Mouse (Mus musculus) NIH3T3 (cell line): ENCODE data around the gene Tmem164.
"Not testable (repeated sequence)": the region's sequence is repeated elsewhere in the genome, so short reads cannot be mapped to it uniquely, and the experiment has no call there.

Source experiments
- DNase-seq: peaks from one replicate; pipeline ENCODE4 v3.0.0-alpha.2; 2012; ENCODE audit warnings: low read depth

Tmem164 gene

DNA sequence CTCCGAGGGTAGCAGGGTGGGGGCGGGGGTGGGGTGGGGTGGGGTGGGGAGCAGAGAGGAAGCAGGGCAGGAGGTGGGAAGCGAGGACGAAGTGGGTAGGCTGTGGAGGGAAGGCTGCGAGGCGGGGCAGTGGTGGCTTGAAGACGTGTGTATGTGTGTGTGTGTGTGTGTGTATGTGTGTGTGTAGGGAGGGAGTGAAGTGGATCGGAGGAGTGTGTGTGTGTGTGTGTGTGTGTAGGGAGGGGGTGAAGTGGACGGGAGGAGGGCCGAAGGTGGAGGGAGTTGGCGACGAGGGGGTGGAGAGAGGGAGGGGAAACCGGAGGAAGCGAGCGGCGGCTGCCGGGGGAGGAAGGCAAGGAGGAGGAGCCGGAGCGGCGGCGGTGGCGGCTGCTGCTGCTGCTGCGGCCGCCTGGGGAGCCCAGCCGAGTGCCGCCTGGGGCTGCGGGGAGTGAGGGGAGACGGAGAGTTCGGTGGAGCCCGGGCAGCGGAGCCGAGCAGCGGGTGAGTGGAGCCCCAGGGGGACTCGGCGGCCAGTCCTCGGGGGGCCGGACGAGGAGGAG, at the start of gene Tmem164:
Tmem164 (plus strand) TSS at position 351 of the 560 bp plus-strand sequence.
- DNase-seq: peak; percentile 90

DNA sequence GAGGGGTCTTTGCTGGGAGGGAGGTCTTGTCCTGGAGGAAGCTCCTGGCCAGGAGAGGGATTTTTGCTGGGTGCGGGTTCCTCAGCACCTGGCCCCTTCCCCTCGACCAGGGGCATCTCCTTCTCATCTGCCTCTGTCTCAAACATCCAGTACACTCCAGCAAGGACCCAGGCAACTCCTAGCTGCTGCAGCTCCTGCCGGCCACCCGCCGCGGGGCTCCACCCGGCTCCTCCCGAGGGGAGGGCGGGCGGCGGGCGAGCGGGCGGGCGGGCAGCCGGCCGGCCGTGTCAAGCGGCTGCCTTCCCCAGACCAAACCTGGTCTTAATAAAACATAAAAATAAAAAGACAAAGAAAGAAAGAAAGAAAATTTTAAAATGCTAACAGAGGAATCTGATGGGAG, 48.2 kb upstream of the Tmem164 start:
- not testable (repeated sequence) for DNase-seq

GRCm38 (mm10) chrX:142647202-142647601, 34.0 kb upstream of the Tmem164 start:
- no peak for DNase-seq

- DNase-seq: peak; percentile 66
These were observed 31.0 kb upstream of the Tmem164 start for GRCm38 (mm10) chrX:142650117-142650764.

- no peak for DNase-seq
These were observed 16.3 kb upstream of the Tmem164 start for GRCm38 (mm10) chrX:142664704-142665422.

DNA sequence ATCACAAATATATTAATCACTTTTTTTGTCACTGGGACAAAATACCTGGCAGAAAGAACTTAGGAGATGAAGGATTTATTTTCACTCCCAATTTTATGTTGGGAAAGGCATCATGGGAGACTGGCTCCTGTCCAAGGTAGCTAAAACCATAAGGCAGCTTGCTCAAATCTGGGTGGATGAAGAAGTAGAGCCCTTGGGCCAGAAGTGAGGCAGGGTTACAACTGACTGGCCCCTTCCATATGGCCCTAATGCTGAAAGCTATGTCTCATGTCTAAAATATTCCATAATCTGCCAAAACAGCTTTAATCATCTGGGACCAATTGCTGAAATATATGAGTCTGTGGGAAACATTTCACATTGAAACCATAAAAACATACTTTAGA, 15.8 kb upstream of the Tmem164 start:
- peak; percentile 94 for DNase-seq

- no peak for DNase-seq
These were observed 11.7 kb upstream of the Tmem164 start for GRCm38 (mm10) chrX:142669312-142670091.

DNA sequence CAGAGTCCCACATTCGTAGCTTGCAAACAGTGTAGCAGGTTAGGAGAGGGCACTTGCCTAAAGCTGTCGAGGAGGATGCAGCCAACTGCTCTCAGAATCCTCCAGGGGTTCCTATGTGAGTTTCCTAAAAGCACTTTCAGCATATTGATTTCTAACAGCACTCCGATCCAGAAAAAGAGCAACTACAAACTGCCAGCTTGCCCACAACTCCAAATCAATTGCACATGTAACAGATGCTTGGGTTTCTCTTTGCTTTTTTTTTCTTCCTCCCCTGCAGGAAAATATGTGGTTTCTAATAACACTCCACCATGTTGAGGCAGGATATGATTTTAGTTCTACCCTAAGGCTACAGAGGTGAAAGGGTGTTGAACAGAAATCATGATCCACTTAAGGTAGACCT, 11.1 kb upstream of the Tmem164 start:
- peak; percentile 70 for DNase-seq

DNA sequence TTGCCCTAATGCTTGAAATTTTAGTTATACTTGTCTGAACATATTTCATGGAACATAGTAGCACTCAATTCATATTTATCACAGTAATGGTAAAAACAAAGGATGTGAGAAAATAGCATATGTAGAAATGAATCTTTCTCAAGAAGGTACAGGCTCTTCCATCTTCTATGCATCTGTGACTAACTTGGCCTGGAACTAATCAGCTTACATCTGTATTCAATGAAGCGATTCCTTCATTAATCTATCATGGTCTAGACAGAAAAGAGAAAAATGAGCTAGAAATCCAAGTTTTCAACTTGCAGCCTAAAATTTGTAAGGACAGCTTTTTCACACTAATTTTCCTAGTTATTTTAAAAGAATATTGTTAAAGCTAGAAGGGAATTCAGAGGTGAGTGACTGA, 10.1 kb upstream of the Tmem164 start:
- DNase-seq: peak; percentile 63

DNA sequence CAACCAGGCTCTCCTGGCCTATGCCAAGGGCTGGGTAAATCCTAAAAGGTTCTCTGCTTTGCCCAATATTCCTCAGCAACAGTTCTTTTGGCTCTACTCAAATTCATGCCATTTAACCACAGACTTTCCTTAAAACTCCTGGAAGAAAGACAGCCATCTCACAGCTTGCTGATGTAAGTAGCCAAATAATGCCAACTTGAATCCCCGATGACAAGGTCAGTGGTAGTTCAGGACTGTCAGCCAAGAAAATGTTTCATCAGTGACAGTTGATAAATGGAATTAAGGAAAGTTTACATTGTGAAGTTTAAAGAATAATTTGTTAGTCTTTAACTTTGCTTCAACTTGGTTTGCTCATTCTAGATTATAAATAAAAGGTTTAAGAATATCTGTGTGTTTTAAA, 8.5 kb upstream of the Tmem164 start:
- peak; percentile 65 for DNase-seq

DNA sequence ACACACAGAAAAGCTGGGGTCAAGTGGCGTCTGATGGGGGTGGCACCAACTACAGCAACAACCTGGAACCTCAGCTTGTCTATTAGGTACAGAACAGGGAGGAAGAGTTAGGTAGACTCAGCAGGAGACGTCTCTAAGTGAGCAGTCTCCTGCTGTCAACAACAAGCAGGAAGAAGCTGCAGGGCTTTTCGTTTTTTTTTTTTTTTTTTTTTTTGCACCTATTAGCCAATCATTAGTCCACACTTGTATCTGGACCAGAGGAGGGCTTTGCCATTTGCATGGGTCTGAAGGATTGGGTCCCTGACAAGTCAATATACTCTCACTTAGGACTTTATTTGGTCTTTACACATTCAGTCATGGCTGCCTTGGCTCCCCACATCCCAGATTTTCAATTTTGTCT, 4.0 kb upstream of the Tmem164 start:
- no peak for DNase-seq

- no peak for DNase-seq
These were observed 2.4 kb upstream of the Tmem164 start for GRCm38 (mm10) chrX:142678499-142679474.

- DNase-seq: no peak
These were observed 1.5 kb upstream of the Tmem164 start for GRCm38 (mm10) chrX:142679502-142680250.

- peak; percentile 58 for DNase-seq
These were observed 683 bp upstream of the Tmem164 start for GRCm38 (mm10) chrX:142680391-142681055.

GRCm38 (mm10) chrX:142681616-142682141, 473 bp downstream of the Tmem164 start:
- peak; percentile 82 for DNase-seq

DNA sequence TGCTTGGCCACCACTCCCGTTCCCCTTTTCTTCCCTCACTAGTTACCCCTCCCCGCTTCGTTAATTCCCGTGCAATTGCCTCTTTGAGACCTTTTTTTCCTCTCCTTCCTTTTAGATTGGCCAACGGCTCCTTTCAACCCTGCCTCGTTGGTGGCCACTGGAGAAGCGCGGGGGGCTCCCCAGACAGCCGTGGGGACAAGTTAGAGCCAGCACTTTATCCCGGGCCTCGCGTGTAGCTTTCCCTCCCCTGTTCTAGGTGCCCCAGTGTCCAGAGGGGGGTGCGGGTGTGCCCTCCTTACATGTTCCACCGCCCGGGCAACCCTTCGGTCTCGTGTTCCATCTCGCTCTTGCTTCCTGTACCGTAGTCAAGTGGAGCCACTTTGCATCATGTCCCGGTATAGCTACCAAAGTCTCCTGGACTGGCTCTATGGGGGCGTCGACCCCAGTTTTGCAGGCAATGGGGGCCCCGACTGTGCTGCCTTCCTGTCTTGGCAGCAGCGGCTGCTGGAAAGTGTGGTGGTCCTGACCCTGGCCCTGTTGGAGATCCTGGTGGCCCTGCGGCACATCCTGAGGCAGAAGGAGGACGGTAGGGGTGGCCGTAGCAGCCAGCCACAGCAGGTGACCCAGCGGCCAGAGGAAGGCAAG, 1.1 kb downstream of the Tmem164 start:
- peak; percentile 30 for DNase-seq

DNA sequence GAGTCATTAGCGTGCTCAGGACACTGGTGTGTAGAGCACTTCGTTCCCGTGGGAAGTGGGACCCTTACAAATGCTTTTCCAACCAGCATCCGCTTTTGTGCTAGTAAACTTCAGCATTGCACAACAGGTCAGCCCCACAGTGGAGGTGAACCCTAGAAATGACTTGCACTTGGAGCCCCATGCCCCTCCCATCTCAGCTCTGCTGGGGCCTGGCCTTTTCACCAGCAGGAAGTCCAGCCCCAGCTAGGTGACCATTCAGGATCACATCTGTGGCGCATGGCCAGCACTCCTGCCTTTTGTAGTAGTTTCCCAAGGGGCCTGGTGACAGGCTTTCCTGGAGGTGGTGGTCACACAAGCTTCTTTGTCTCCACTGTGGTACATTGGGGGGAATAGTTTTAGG, 1.8 kb downstream of the Tmem164 start:
- peak; percentile 19 for DNase-seq

DNA sequence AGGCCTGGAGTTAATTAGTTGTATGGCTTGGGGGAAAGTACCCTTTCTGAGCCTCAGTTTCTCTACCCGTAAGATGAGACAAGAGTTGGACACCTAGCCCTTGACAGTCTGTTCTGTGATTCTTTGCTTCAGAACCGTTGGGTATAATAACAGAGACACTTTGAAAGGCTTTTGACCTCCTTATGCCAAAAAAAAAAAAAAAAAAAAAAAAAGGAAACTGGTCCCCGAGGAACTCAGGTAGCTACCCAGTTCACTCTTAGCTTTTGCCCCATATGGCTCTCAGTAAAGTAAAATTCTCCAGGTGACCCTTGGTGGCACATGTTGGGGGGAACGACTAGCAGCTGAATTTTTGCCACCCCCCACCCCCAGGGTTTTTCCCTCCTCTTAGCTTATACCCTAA, 3.5 kb downstream of the Tmem164 start:
- DNase-seq: no peak

DNA sequence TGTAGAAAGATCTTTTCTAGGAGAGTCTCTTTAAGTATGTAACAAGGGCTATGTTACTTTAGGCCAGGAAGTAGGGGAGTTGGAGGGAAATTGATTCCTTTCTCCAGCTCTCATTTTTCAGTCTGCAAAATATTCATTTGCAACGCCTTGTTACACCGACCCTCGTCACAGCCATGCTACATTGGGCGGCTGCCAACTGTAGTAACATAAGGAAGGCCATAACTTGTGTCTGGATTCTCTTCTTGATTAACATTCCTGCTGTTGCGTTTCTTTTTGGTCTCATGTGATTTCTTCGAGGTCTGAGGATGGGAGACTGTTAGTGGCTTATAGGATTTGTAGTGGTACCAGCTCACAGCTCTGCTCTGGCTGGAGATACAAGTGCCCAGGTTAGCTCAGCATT, 4.5 kb downstream of the Tmem164 start:
- no peak for DNase-seq
